Mouse (Mus musculus): ENCODE results near the gene Gm30191. TPM values are rescaled to one million over a fixed set of nuclear protein-coding genes. Genes with fewer than 3 reads are reported as not detected.
A peak's percentile ranks its signal among the peaks of the same experiment; 100 is the strongest.

Gm30191 gene
- polyA plus RNA-seq, 1 experiment, result not detected

- no peaks in the 10 kb centered on the region for H3K36me3 ChIP-seq (ENCODE audit: control insufficient read depth, insufficient read depth, low read length)
- TF ChIP-seq POLR2A (IDR thresholded peaks at IDR 0.05; ENCODE audit: control insufficient read depth, low read depth, low read length) (no peak), CTCF (IDR thresholded peaks at IDR 0.05; ENCODE audit: control insufficient read depth, insufficient read depth, insufficient replicate concordance, low read depth, low read length) (no peak)
- H3K4me3 ChIP-seq (ENCODE audit: control insufficient read depth, low read depth, low read length), result no peak overlapping the region
- no peaks in the 10 kb centered on the region for H3K27me3 ChIP-seq (ENCODE audit: control insufficient read depth, insufficient read depth, low read length)
- H3K27ac ChIP-seq (ENCODE audit: control insufficient read depth, insufficient read depth, low read depth, low read length), result no peak overlapping the region
- peaks cover 37% of the 10 kb centered on the region for H3K4me1 ChIP-seq (ENCODE audit: control insufficient read depth, insufficient read depth, low read length)
Measured at GRCm38 (mm10) chr4:134246256-134246655, 479 bp upstream of the Gm30191 start.

- TF ChIP-seq POLR2A (IDR thresholded peaks at IDR 0.05; ENCODE audit: control insufficient read depth, low read depth, low read length) (no peak), CTCF (IDR thresholded peaks at IDR 0.05; ENCODE audit: control insufficient read depth, insufficient read depth, insufficient replicate concordance, low read depth, low read length) (peak; percentile 68)
- no peaks in the 10 kb centered on the region for H3K36me3 ChIP-seq (ENCODE audit: control insufficient read depth, insufficient read depth, low read length)
- no peaks in the 10 kb centered on the region for H3K27me3 ChIP-seq (ENCODE audit: control insufficient read depth, insufficient read depth, low read length)
- no peak overlapping the region for H3K27ac ChIP-seq (ENCODE audit: control insufficient read depth, insufficient read depth, low read depth, low read length)
- H3K4me3 ChIP-seq (ENCODE audit: control insufficient read depth, low read depth, low read length), result peak overlapping the region; percentile 69
- H3K4me1 ChIP-seq (ENCODE audit: control insufficient read depth, insufficient read depth, low read length), result peaks cover 49% of the 10 kb centered on the region
Measured at GRCm38 (mm10) chr4:134249651-134250050, 2.9 kb downstream of the Gm30191 start.

DNA sequence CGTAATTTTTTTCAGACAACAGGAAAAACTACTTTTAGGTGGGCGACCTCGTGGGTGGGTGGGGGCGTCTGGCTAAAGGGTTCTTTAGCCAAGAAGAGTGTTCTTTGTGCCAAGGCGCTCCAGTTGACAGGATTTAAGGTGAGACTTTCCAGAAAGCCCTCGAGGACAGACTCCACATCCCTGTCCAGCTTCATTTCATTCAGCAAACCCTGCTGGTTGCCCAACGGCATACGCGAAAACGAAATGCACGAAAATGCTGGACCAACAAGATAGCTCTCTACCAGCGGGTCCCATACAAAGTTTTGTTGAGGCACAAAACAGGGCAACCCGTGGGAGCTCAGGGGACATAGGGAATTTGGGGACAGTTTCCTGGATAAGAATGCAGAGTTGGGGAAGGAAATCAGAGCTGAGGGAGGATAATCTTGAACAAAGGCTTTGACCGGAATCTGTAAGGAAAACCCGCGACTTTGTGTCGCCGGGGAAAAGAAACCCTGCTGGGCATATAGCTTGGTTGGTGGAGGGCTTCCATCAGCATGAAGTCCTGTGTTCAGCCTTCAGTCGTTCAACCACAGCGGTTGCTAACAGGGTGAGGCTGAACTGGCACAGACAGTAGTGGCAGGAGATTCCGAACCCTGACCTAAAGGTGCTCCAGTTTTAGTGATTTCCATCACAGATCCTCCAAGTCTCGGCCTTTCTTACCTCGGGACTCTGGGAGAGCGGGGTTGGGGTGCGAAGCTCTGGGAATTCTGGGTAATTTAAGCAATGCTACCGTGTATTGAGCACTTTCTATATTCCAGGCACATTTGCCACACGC lies 3.6 kb downstream of the Gm30191 start:
- H3K27ac ChIP-seq (ENCODE audit: control insufficient read depth, insufficient read depth, low read depth, low read length), result no peak overlapping the region
- no peaks in the 10 kb centered on the region for H3K27me3 ChIP-seq (ENCODE audit: control insufficient read depth, insufficient read depth, low read length)
- TF ChIP-seq POLR2A (IDR thresholded peaks at IDR 0.05; ENCODE audit: control insufficient read depth, low read depth, low read length), result no peak
- no peak for TF ChIP-seq CTCF (IDR thresholded peaks at IDR 0.05; ENCODE audit: control insufficient read depth, insufficient read depth, insufficient replicate concordance, low read depth, low read length)
- H3K36me3 ChIP-seq (ENCODE audit: control insufficient read depth, insufficient read depth, low read length), result no peaks in the 10 kb centered on the region
- peak overlapping the region; percentile 69 for H3K4me3 ChIP-seq (ENCODE audit: control insufficient read depth, low read depth, low read length)
- H3K4me1 ChIP-seq (ENCODE audit: control insufficient read depth, insufficient read depth, low read length), result peaks cover 45% of the 10 kb centered on the region

- H3K36me3 ChIP-seq (ENCODE audit: control insufficient read depth, insufficient read depth, low read length), result no peaks in the 10 kb centered on the region
- no peak for TF ChIP-seq CTCF (IDR thresholded peaks at IDR 0.05; ENCODE audit: control insufficient read depth, insufficient read depth, insufficient replicate concordance, low read depth, low read length)
- TF ChIP-seq POLR2A (IDR thresholded peaks at IDR 0.05; ENCODE audit: control insufficient read depth, low read depth, low read length), result no peak
- H3K27me3 ChIP-seq (ENCODE audit: control insufficient read depth, insufficient read depth, low read length), result no peaks in the 10 kb centered on the region
- no peak overlapping the region for H3K27ac ChIP-seq (ENCODE audit: control insufficient read depth, insufficient read depth, low read depth, low read length)
- H3K4me3 ChIP-seq (ENCODE audit: control insufficient read depth, low read depth, low read length), result peak overlapping the region; percentile 79
- H3K4me1 ChIP-seq (ENCODE audit: control insufficient read depth, insufficient read depth, low read length), result peaks cover 41% of the 10 kb centered on the region
Measured at GRCm38 (mm10) chr4:134250930-134251240, 4.2 kb downstream of the Gm30191 start.

DNA sequence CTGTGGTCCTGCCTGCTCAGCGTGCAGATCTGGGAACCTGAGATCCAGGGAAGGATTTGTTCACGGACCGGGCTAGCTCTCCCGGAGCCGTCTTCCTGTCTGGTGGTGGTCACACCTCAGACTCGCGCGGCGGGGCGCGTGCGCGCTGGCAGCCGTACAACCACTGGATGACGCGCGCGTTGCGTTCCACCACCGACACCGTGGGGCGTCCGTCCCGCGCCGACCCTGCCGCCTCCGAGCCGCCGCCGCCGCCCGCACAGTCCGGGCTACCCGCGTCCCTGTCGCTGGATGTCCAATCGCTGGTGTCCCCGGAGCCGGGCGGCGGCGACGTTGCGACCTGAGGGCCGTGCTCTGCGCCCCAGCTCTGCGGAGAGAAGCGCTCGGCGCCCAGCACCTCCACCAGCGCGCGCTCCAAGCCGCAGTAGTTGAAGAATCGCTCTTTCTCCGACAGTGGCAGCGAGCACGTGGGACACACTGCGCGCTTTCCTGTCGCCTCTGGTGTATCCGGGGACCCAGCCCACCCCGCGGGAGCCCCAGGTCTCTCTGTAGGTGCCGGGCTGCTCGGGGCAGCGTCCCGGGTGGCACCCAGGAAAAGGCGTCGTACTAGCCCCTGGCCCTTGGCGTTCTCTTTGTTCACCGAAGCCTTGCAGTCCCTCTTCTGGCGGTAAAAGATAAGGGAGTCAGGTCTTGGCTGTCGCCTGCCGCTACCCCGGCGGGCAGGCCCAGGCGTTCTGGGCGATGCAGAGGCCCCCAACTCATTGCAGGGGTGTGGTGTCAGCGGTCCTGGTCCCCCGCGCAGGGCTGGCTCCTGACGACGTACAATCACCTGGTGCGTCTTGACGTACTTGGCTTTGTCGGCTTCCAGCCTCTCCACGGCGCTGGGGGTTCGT lies 4.8 kb downstream of the Gm30191 start:
- H3K4me1 ChIP-seq (ENCODE audit: control insufficient read depth, insufficient read depth, low read length), result peaks cover 37% of the 10 kb centered on the region
- no peak overlapping the region for H3K27ac ChIP-seq (ENCODE audit: control insufficient read depth, insufficient read depth, low read depth, low read length)
- H3K36me3 ChIP-seq (ENCODE audit: control insufficient read depth, insufficient read depth, low read length), result no peaks in the 10 kb centered on the region
- no peaks in the 10 kb centered on the region for H3K27me3 ChIP-seq (ENCODE audit: control insufficient read depth, insufficient read depth, low read length)
- H3K4me3 ChIP-seq (ENCODE audit: control insufficient read depth, low read depth, low read length), result peak overlapping the region; percentile 79
- TF ChIP-seq CTCF (IDR thresholded peaks at IDR 0.05; ENCODE audit: control insufficient read depth, insufficient read depth, insufficient replicate concordance, low read depth, low read length) (no peak), POLR2A (IDR thresholded peaks at IDR 0.05; ENCODE audit: control insufficient read depth, low read depth, low read length) (no peak)

- Histone ChIP-seq H3K4me3 (ENCODE audit: control insufficient read depth, low read depth, low read length) (peak overlapping the region; percentile 79), H3K27ac (ENCODE audit: control insufficient read depth, insufficient read depth, low read depth, low read length) (no peak overlapping the region), H3K36me3 (ENCODE audit: control insufficient read depth, insufficient read depth, low read length) (no peaks in the 10 kb centered on the region), H3K27me3 (ENCODE audit: control insufficient read depth, insufficient read depth, low read length) (no peaks in the 10 kb centered on the region), H3K4me1 (ENCODE audit: control insufficient read depth, insufficient read depth, low read length) (peaks cover 37% of the 10 kb centered on the region)
- TF ChIP-seq POLR2A (IDR thresholded peaks at IDR 0.05; ENCODE audit: control insufficient read depth, low read depth, low read length) (no peak), CTCF (IDR thresholded peaks at IDR 0.05; ENCODE audit: control insufficient read depth, insufficient read depth, insufficient replicate concordance, low read depth, low read length) (no peak)
Measured at GRCm38 (mm10) chr4:134252131-134252910, 5.6 kb downstream of the Gm30191 start.

Data from testis, adult 2 months (tissue).